Mouse (Mus musculus): ENCODE results near the gene Vps35l. TPM values are rescaled to one million over a fixed set of nuclear protein-coding genes. Genes with fewer than 3 reads are reported as not detected.

The Vps35l gene
- polyA plus RNA-seq, 1 experiment from 2014 or later, result 46.3 TPM

- Histone ChIP-seq H3K4me3 (no peak overlapping the region), H3K27ac (replicated peaks) (no peak overlapping the region), H3K4me1 (no peaks in the 10 kb centered on the region), H3K4me2 (no peak overlapping the region), H3K36me3 (peaks cover 57% of the 10 kb centered on the region), H3K27me3 (replicated peaks) (no peaks in the 10 kb centered on the region), H3K9ac (no peak overlapping the region), H3K9me3 (no peaks in the 10 kb centered on the region)
- no peak for ATAC-seq (ENCODE audit: extremely low read depth, insufficient number of reproducible peaks, low FRiP score, low TSS enrichment)
- 72% methylated on average over 5 of the region's 5 CpGs for WGBS
Measured at GRCm38 (mm10) chr7:118827975-118828416, 88.0 kb downstream of the Vps35l start.

GRCm38 (mm10) chr7:118837901-118838300 lies 97.9 kb downstream of the Vps35l start:
- no peaks in the 10 kb centered on the region for H3K9me3 ChIP-seq
- ATAC-seq (ENCODE audit: extremely low read depth, insufficient number of reproducible peaks, low FRiP score, low TSS enrichment), result no peak
- peaks cover 98% of the 10 kb centered on the region for H3K36me3 ChIP-seq
- no peaks in the 10 kb centered on the region for H3K27me3 ChIP-seq (replicated peaks)
- no peak overlapping the region for H3K27ac ChIP-seq (replicated peaks)
- H3K4me1 ChIP-seq, result peaks cover 11% of the 10 kb centered on the region
- no peak overlapping the region for H3K9ac ChIP-seq
- H3K4me3 ChIP-seq, result no peak overlapping the region
- no peak overlapping the region for H3K4me2 ChIP-seq
- WGBS, result 77% methylated on average over 5 of the region's 5 CpGs

GRCm38 (mm10) chr7:118841030-118841745 lies 101.2 kb downstream of the Vps35l start:
- Histone ChIP-seq H3K27me3 (replicated peaks) (no peaks in the 10 kb centered on the region), H3K9ac (no peak overlapping the region), H3K4me1 (peaks cover 11% of the 10 kb centered on the region), H3K9me3 (no peaks in the 10 kb centered on the region), H3K36me3 (peaks cover 98% of the 10 kb centered on the region), H3K4me2 (no peak overlapping the region), H3K27ac (replicated peaks) (peak overlapping the region; percentile 59; the same call in 1 of the 2 replicates), H3K4me3 (no peak overlapping the region)
- no peak for ATAC-seq (ENCODE audit: extremely low read depth, insufficient number of reproducible peaks, low FRiP score, low TSS enrichment)
- 67% methylated on average over 8 of the region's 8 CpGs for WGBS

- H3K36me3 ChIP-seq, result peaks cover 98% of the 10 kb centered on the region
- H3K4me2 ChIP-seq, result no peak overlapping the region
- H3K9me3 ChIP-seq, result no peaks in the 10 kb centered on the region
- no peak overlapping the region for H3K9ac ChIP-seq
- WGBS, result 33% methylated on average over 1 of the region's 1 CpGs
- H3K27ac ChIP-seq (replicated peaks), result peak overlapping the region; percentile 59; the same call in 1 of the 2 replicates
- no peaks in the 10 kb centered on the region for H3K27me3 ChIP-seq (replicated peaks)
- no peak overlapping the region for H3K4me3 ChIP-seq
- ATAC-seq (ENCODE audit: extremely low read depth, insufficient number of reproducible peaks, low FRiP score, low TSS enrichment), result no peak
- peaks cover 11% of the 10 kb centered on the region for H3K4me1 ChIP-seq
Measured at GRCm38 (mm10) chr7:118841796-118842195, 101.8 kb downstream of the Vps35l start.

- Histone ChIP-seq H3K9ac (no peak overlapping the region), H3K4me1 (peaks cover 11% of the 10 kb centered on the region), H3K36me3 (peaks cover 98% of the 10 kb centered on the region), H3K4me2 (no peak overlapping the region), H3K27me3 (replicated peaks) (no peaks in the 10 kb centered on the region), H3K4me3 (no peak overlapping the region), H3K27ac (replicated peaks) (no peak overlapping the region), H3K9me3 (no peaks in the 10 kb centered on the region)
- 69% methylated on average over 4 of the region's 4 CpGs for WGBS
- no peak for ATAC-seq (ENCODE audit: extremely low read depth, insufficient number of reproducible peaks, low FRiP score, low TSS enrichment)
Measured at GRCm38 (mm10) chr7:118842938-118843337, 102.9 kb downstream of the Vps35l start.

GRCm38 (mm10) chr7:118845141-118845540 lies 105.1 kb downstream of the Vps35l start:
- H3K9ac ChIP-seq, result no peak overlapping the region
- no peak overlapping the region for H3K27ac ChIP-seq (replicated peaks)
- no peaks in the 10 kb centered on the region for H3K9me3 ChIP-seq
- H3K27me3 ChIP-seq (replicated peaks), result no peaks in the 10 kb centered on the region
- WGBS, result 49% methylated on average over 5 of the region's 5 CpGs
- H3K36me3 ChIP-seq, result peaks cover 99% of the 10 kb centered on the region
- no peak for ATAC-seq (ENCODE audit: extremely low read depth, insufficient number of reproducible peaks, low FRiP score, low TSS enrichment)
- no peak overlapping the region for H3K4me2 ChIP-seq
- H3K4me1 ChIP-seq, result peaks cover 33% of the 10 kb centered on the region
- H3K4me3 ChIP-seq, result no peak overlapping the region

GRCm38 (mm10) chr7:118846329-118846728 lies 106.3 kb downstream of the Vps35l start:
- Histone ChIP-seq H3K4me2 (no peak overlapping the region), H3K27ac (replicated peaks) (no peak overlapping the region), H3K9ac (no peak overlapping the region), H3K27me3 (replicated peaks) (no peaks in the 10 kb centered on the region), H3K4me1 (peaks cover 40% of the 10 kb centered on the region), H3K9me3 (no peaks in the 10 kb centered on the region), H3K4me3 (no peak overlapping the region), H3K36me3 (peaks cover 99% of the 10 kb centered on the region)
- no peak for ATAC-seq (ENCODE audit: extremely low read depth, insufficient number of reproducible peaks, low FRiP score, low TSS enrichment)
- 94% methylated on average over 4 of the region's 4 CpGs for WGBS

GRCm38 (mm10) chr7:118848796-118849195 lies 108.8 kb downstream of the Vps35l start:
- ATAC-seq (ENCODE audit: extremely low read depth, insufficient number of reproducible peaks, low FRiP score, low TSS enrichment), result peak; percentile 48; the same call in 1 of the 2 replicates
- H3K27ac ChIP-seq (replicated peaks), result peak overlapping the region; percentile 86
- H3K4me1 ChIP-seq, result peaks cover 49% of the 10 kb centered on the region
- H3K4me2 ChIP-seq, result no peak overlapping the region
- H3K27me3 ChIP-seq (replicated peaks), result no peaks in the 10 kb centered on the region
- 0 out of 2 replicates have a peak overlapping the region, but pooled peaks have one; percentile 12 for H3K9ac ChIP-seq
- H3K9me3 ChIP-seq, result no peaks in the 10 kb centered on the region
- H3K36me3 ChIP-seq, result peaks cover 96% of the 10 kb centered on the region
- 32% methylated on average over 10 of the region's 10 CpGs for WGBS
- H3K4me3 ChIP-seq, result no peak overlapping the region

- no peaks in the 10 kb centered on the region for H3K27me3 ChIP-seq (replicated peaks)
- H3K36me3 ChIP-seq, result peaks cover 89% of the 10 kb centered on the region
- H3K4me3 ChIP-seq, result no peak overlapping the region
- H3K4me2 ChIP-seq, result no peak overlapping the region
- peaks cover 58% of the 10 kb centered on the region for H3K4me1 ChIP-seq
- no peak for ATAC-seq (ENCODE audit: extremely low read depth, insufficient number of reproducible peaks, low FRiP score, low TSS enrichment)
- no peaks in the 10 kb centered on the region for H3K9me3 ChIP-seq
- H3K27ac ChIP-seq (replicated peaks), result peak overlapping the region; percentile 86
- H3K9ac ChIP-seq, result peak overlapping the region; percentile 33
- 68% methylated on average over 5 of the region's 5 CpGs for WGBS
Measured at GRCm38 (mm10) chr7:118849543-118850250, 109.7 kb downstream of the Vps35l start.

- H3K27ac ChIP-seq (replicated peaks), result no peak overlapping the region
- H3K27me3 ChIP-seq (replicated peaks), result no peaks in the 10 kb centered on the region
- ATAC-seq (ENCODE audit: extremely low read depth, insufficient number of reproducible peaks, low FRiP score, low TSS enrichment), result no peak
- H3K36me3 ChIP-seq, result peaks cover 78% of the 10 kb centered on the region
- no peak overlapping the region for H3K9ac ChIP-seq
- no peak overlapping the region for H3K4me2 ChIP-seq
- WGBS, result 59% methylated on average over 9 of the region's 9 CpGs
- no peak overlapping the region for H3K4me3 ChIP-seq
- peaks cover 62% of the 10 kb centered on the region for H3K4me1 ChIP-seq
- no peaks in the 10 kb centered on the region for H3K9me3 ChIP-seq
Measured at GRCm38 (mm10) chr7:118850676-118851290, 110.8 kb downstream of the Vps35l start.

GRCm38 (mm10) chr7:118851571-118851970 lies 111.5 kb downstream of the Vps35l start:
- ATAC-seq (ENCODE audit: extremely low read depth, insufficient number of reproducible peaks, low FRiP score, low TSS enrichment), result no peak
- Histone ChIP-seq H3K27me3 (replicated peaks) (no peaks in the 10 kb centered on the region), H3K9me3 (no peaks in the 10 kb centered on the region), H3K4me3 (no peak overlapping the region), H3K36me3 (peaks cover 70% of the 10 kb centered on the region), H3K4me2 (no peak overlapping the region), H3K27ac (replicated peaks) (no peak overlapping the region), H3K4me1 (peaks cover 68% of the 10 kb centered on the region), H3K9ac (no peak overlapping the region)
- 62% methylated on average over 7 of the region's 7 CpGs for WGBS

All from heart, embryonic 13.5 days (tissue).